8 mouse cellular contexts compared by ENCODE assay signal in genomic region chr9:90113651-90114566, GRCm38 (mm10). TPM values are rescaled to one million over a fixed set of nuclear protein-coding genes. Genes with fewer than 3 reads are reported as not detected.
DNase-seq lines count a peak whose midpoint lies in the region; ATAC-seq and TF ChIP-seq lines count a peak whose summit lies in the region.

No protein-coding gene starts in this region.

- peaks cover 7% of the 10 kb centered on the region for H3K36me3 ChIP-seq in ES-Bruce4 (ENCODE audit: control insufficient read depth, insufficient read depth, low read length, poor library complexity, severe bottlenecking)
- peaks cover 7% of the 10 kb centered on the region; the same call in 1 of the 2 replicates for H3K36me3 ChIP-seq in forebrain, embryonic 14.5 days (ENCODE audit: control insufficient read depth, insufficient read depth, low read length)

- peak; percentile 61; the same call in 1 of the 2 replicates for TF ChIP-seq EP300 in ES-Bruce4 (IDR thresholded peaks at IDR 0.05; ENCODE audit: insufficient read depth, low read depth, low read length)

- peak overlapping the region; percentile 95 for H3K4me3 ChIP-seq in ES-Bruce4 (ENCODE audit: low read depth, low read length)
- H3K4me3 ChIP-seq in forebrain, embryonic 14.5 days (ENCODE audit: low read depth, low read length), result peak overlapping the region; percentile 96
- H3K4me3 ChIP-seq in lung, adult 2 months (replicated peaks; ENCODE audit: extremely low read depth, low read depth, low read length), result peak overlapping the region; percentile 93

- peak; percentile 48 for TF ChIP-seq CTCF in ES-Bruce4 (IDR thresholded peaks at IDR 0.05; ENCODE audit: low read depth, low read length)
- peak; percentile 35; the same call in 1 of the 2 replicates for TF ChIP-seq CTCF in lung, adult 2 months (IDR thresholded peaks at IDR 0.05; ENCODE audit: insufficient read depth, low read length)

- H3K9ac ChIP-seq in ES-Bruce4 (ENCODE audit: low read depth, poor library complexity, severe bottlenecking), result peak overlapping the region; percentile 99
- H3K9ac ChIP-seq in forebrain, embryonic 14.5 days (ENCODE audit: low read length), result peak overlapping the region; percentile 97

- peak; percentile 67 for ATAC-seq in forebrain, embryonic 14.5 days
- ATAC-seq in neutrophil, adult 5-6 weeks (ENCODE audit: extremely low read depth, insufficient number of reproducible peaks, low FRiP score, poor library complexity, severe bottlenecking), result peak; percentile 73

- H3K4me1 ChIP-seq in ES-Bruce4 (ENCODE audit: control insufficient read depth, insufficient read depth, low read length), result no peaks in the 10 kb centered on the region
- peaks cover 20% of the 10 kb centered on the region for H3K4me1 ChIP-seq in forebrain, embryonic 14.5 days (ENCODE audit: control insufficient read depth, insufficient read depth, low read length)
- H3K4me1 ChIP-seq in lung, adult 2 months (ENCODE audit: control insufficient read depth, insufficient read depth, low read length), result peaks cover 18% of the 10 kb centered on the region

- H3K9me3 ChIP-seq in ES-Bruce4 (replicated peaks; ENCODE audit: control insufficient read depth, insufficient read depth, low read length, poor library complexity, severe bottlenecking), result no peaks in the 10 kb centered on the region
- H3K9me3 ChIP-seq in forebrain, embryonic 14.5 days (replicated peaks; ENCODE audit: control insufficient read depth, low read length), result no peaks in the 10 kb centered on the region

- peak overlapping the region; percentile 94 for H3K4me2 ChIP-seq in forebrain, embryonic 14.5 days (ENCODE audit: low read length)

- intact Hi-C loops in heart, postnatal 14 days (cut with DNase I), result no loop called here

- no peak for TF ChIP-seq POLR2A in ES-Bruce4 (IDR thresholded peaks at IDR 0.05; ENCODE audit: insufficient read depth, low read length)
- TF ChIP-seq POLR2A in lung, adult 2 months (IDR thresholded peaks at IDR 0.05; ENCODE audit: borderline replicate concordance, extremely low read depth, low read depth, low read length), result peak; percentile 52; the same call in 1 of the 2 replicates

- peak; percentile 80 for DNase-seq in cerebellum, adult 11 months
- peak; percentile 92 for DNase-seq in forebrain, embryonic 14.5 days (ENCODE audit: low spot score)
- DNase-seq in heart, postnatal 14 days, result peak; percentile 91
- DNase-seq in layer of hippocampus, adult 18-20 months (ENCODE audit: low spot score in 2 of 2), result peak; percentile 89 to 94
- peak; percentile 90 for DNase-seq in lung, adult 2 months
- DNase-seq in thymus, adult 18-20 months, result peak; percentile 83 to 89

- WGBS in forebrain, embryonic 14.5 days, result under 1% methylated on average over 82 of the region's 82 CpGs
- WGBS in lung, adult 2 months, result 1% methylated on average over 82 of the region's 82 CpGs

- H3K27ac ChIP-seq in ES-Bruce4 (ENCODE audit: insufficient read depth, low read length), result peak overlapping the region; percentile 68
- H3K27ac ChIP-seq in forebrain, embryonic 14.5 days (ENCODE audit: low read depth, low read length), result peak overlapping the region; percentile 99

- H3K27me3 ChIP-seq in ES-Bruce4 (ENCODE audit: control insufficient read depth, insufficient read depth, low read length, poor library complexity, severe bottlenecking), result no peaks in the 10 kb centered on the region
- H3K27me3 ChIP-seq in forebrain, embryonic 14.5 days (replicated peaks; ENCODE audit: control insufficient read depth, insufficient read depth, low read length), result no peaks in the 10 kb centered on the region

RNA-seq across cellular contexts. Expression of gene Morf4l1, which starts 0.7 kb away (rescaled TPM):
- polyA plus RNA-seq in ES-Bruce4 (2011; ENCODE audit: insufficient read depth, insufficient read length, low read depth, missing spikeins), result 647 and 696 TPM in 2 replicates
- polyA plus RNA-seq in forebrain, embryonic 14.5 days (2014; fragmentation: Nextera tagmentation; extraction: Ambion mirVana), result 546 and 597 TPM in 2 replicates
- 100 to 1,000 TPM; 249 to 263 TPM for total RNA-seq in heart, postnatal 14 days (2021)
- total RNA-seq in layer of hippocampus, adult 18-20 months (2021), result 100 to 1,000 TPM; 441 to 446 TPM
- polyA plus RNA-seq in lung, adult 2 months (2012; rRNA removed), result 76.6 and 127 TPM in 2 replicates
- 264 and 267 TPM in 2 replicates for total RNA-seq in neutrophil, adult 5-6 weeks (2017)

RNA-seq across cellular contexts. Expression of gene Adamts7, which starts 49.0 kb away (rescaled TPM):
- polyA plus RNA-seq in ES-Bruce4 (2011; ENCODE audit: insufficient read depth, insufficient read length, low read depth, missing spikeins), result 4.2 and 4.7 TPM in 2 replicates
- 9.4 and 9.7 TPM in 2 replicates for polyA plus RNA-seq in forebrain, embryonic 14.5 days (2014; fragmentation: Nextera tagmentation; extraction: Ambion mirVana)
- total RNA-seq in heart, postnatal 14 days (2021), result 10 to 100 TPM; 23.4 to 27.5 TPM
- under 1 TPM; 0.32 to 0.36 TPM for total RNA-seq in layer of hippocampus, adult 18-20 months (2021)
- 5.6 and 7.2 TPM in 2 replicates for polyA plus RNA-seq in lung, adult 2 months (2012; rRNA removed)
- total RNA-seq in neutrophil, adult 5-6 weeks (2017), result not detected in 2 replicates

RNA-seq across cellular contexts. Expression of gene Ctsh, which starts 60.0 kb away (rescaled TPM):
- polyA plus RNA-seq in ES-Bruce4 (2011; ENCODE audit: insufficient read depth, insufficient read length, low read depth, missing spikeins), result 3.1 and 4.9 TPM in 2 replicates
- polyA plus RNA-seq in forebrain, embryonic 14.5 days (2014; fragmentation: Nextera tagmentation; extraction: Ambion mirVana), result 14.4 and 20.7 TPM in 2 replicates
- 10 to 100 TPM; 39.9 to 40.0 TPM for total RNA-seq in heart, postnatal 14 days (2021)
- 10 to 100 TPM; 13.5 to 15.9 TPM for total RNA-seq in layer of hippocampus, adult 18-20 months (2021)
- polyA plus RNA-seq in lung, adult 2 months (2012; rRNA removed), result 95.5 and 151 TPM in 2 replicates
- 201 and 215 TPM in 2 replicates for total RNA-seq in neutrophil, adult 5-6 weeks (2017)

Comparison
In these comparisons a context has a peak if more than half of its experiments do, and no peak if none do; other contexts are left out.
1. Peak in every context shown above with its lines: DNase-seq, ATAC-seq, H3K4me3 ChIP-seq and H3K27ac ChIP-seq.
2. RNA of gene Adamts7, which starts 49.0 kb away (total RNA-seq): 23.4 to 27.5 TPM in heart, postnatal 14 days; 0.32 to 0.36 TPM in layer of hippocampus, adult 18-20 months and not detected in neutrophil, adult 5-6 weeks; every median in the first group is over 10 times any median in the second.